Mouse (Mus musculus) MEL (cell line): ENCODE data around the gene Acd. TPM values are rescaled to one million over a fixed set of nuclear protein-coding genes. Genes with fewer than 3 reads are reported as not detected.

Experiments
- DNase-seq: peaks from one replicate; pipeline ENCODE4 v3.0.0; 2011; ENCODE audit warnings: low read depth, low spot score
- H3K27ac ChIP-seq: 2 replicates; pipeline ENCODE4 v1.5.1; 2012; ENCODE audit warnings: low read depth, mild to moderate bottlenecking, control low read depth, low read length, moderate library complexity; ENCODE audit not compliant: control insufficient read depth
- H3K27me3 ChIP-seq, 2 experiments: fragments of 150-350 bp in 1 of 2; sonication (generic) in 1 of 2; 2 replicates each; pipeline ENCODE4 v1.6.1; 2012; ENCODE audit warnings: low read length in 2 of 2, mild to moderate bottlenecking in 2 of 2, improper control_type of control experiment in 1 of 2, moderate library complexity in 1 of 2; ENCODE audit not compliant: insufficient read depth in 2 of 2, control insufficient read depth in 1 of 2
- H3K36me3 ChIP-seq, 2 experiments: 2 replicates each; pipeline ENCODE4 v1.6.1; 2012 to 2014; ENCODE audit warnings: low read length in 2 of 2, improper control_type of control experiment in 1 of 2, inconsistent platforms in 1 of 2, mild to moderate bottlenecking in 1 of 2; ENCODE audit not compliant: insufficient read depth in 2 of 2, control insufficient read depth in 1 of 2
- H3K4me1 ChIP-seq, 2 experiments: fragments of 150-350 bp in 1 of 2; sonication (generic) in 1 of 2; 2 replicates each; pipeline ENCODE4 v1.6.1; 2012; ENCODE audit warnings: low read length in 2 of 2, improper control_type of control experiment in 1 of 2, mild to moderate bottlenecking in 1 of 2; ENCODE audit not compliant: insufficient read depth in 2 of 2, control insufficient read depth in 1 of 2
- H3K4me3 ChIP-seq, 2 experiments: fragments of 150-350 bp in 1 of 2; sonication (generic) in 1 of 2; 2 replicates each; pipeline ENCODE4 v1.5.1; 2012; ENCODE audit warnings: low read depth in 2 of 2, low read length in 2 of 2, mild to moderate bottlenecking in 2 of 2, moderate library complexity in 2 of 2, control low read depth in 1 of 2, improper control_type of control experiment in 1 of 2; ENCODE audit not compliant: control insufficient read depth in 1 of 2, insufficient read depth in 1 of 2
- H3K79me2 ChIP-seq: 2 replicates; pipeline ENCODE4 v1.6.1; 2012; ENCODE audit warnings: mild to moderate bottlenecking, low read length, moderate library complexity; ENCODE audit not compliant: control insufficient read depth, poor library complexity, insufficient read depth
- H3K9ac ChIP-seq: 2 replicates; pipeline ENCODE4 v1.6.1; 2012; ENCODE audit warnings: low read depth, mild to moderate bottlenecking, control low read depth, low read length, moderate library complexity; ENCODE audit not compliant: control insufficient read depth, poor library complexity, severe bottlenecking
- H3K9me3 ChIP-seq: fragments of 150-350 bp; sonication (generic); replicated peaks from 2 replicates; pipeline ENCODE4 v1.6.1; 2012; ENCODE audit warnings: mild to moderate bottlenecking, low read length, improper control_type of control experiment, moderate library complexity; ENCODE audit not compliant: insufficient read depth
- CHD2 ChIP-seq: IDR thresholded peaks from 2 replicates; pipeline ENCODE4 v1.6.1; 2011; ENCODE audit warnings: low read length, improper control_type of control experiment
- E2F4 ChIP-seq: IDR thresholded peaks from 2 replicates; pipeline ENCODE4 v1.6.1; 2011; ENCODE audit warnings: low read depth, low read length, improper control_type of control experiment, borderline replicate concordance
- ELF1 ChIP-seq: IDR thresholded peaks from 2 replicates; pipeline ENCODE4 v1.6.1; 2014; ENCODE audit warnings: low read depth, mild to moderate bottlenecking, inconsistent platforms, low read length, improper control_type of control experiment, moderate library complexity
- EP300 ChIP-seq, 2 experiments: IDR thresholded peaks; 2 replicates each; pipeline ENCODE4 v1.6.1; 2011; ENCODE audit warnings: improper control_type of control experiment in 2 of 2, low read length in 2 of 2, low read depth in 1 of 2, mild to moderate bottlenecking in 1 of 2
- ETS1 ChIP-seq: IDR thresholded peaks from 2 replicates; pipeline ENCODE4 v1.6.1; 2012; ENCODE audit warnings: low read depth, mild to moderate bottlenecking, inconsistent platforms, low read length, improper control_type of control experiment, moderate library complexity
- GABPA ChIP-seq: IDR thresholded peaks from 2 replicates; pipeline ENCODE4 v1.6.1; 2012; ENCODE audit warnings: low read depth, mild to moderate bottlenecking, inconsistent platforms, low read length, improper control_type of control experiment, moderate library complexity
- GATA1 ChIP-seq: IDR thresholded peaks from 2 replicates; pipeline ENCODE4 v1.6.1; 2011; ENCODE audit warnings: low read depth, low read length, improper control_type of control experiment
- MAX ChIP-seq: IDR thresholded peaks from 2 replicates; pipeline ENCODE4 v1.6.1; 2011; ENCODE audit warnings: low read length, improper control_type of control experiment
- MXI1 ChIP-seq: IDR thresholded peaks from 2 replicates; pipeline ENCODE4 v1.6.1; 2011; ENCODE audit warnings: mild to moderate bottlenecking, low read depth, low read length, improper control_type of control experiment
- NRF1 ChIP-seq: IDR thresholded peaks from 2 replicates; pipeline ENCODE4 v1.6.1; 2014; ENCODE audit warnings: low read depth, mild to moderate bottlenecking, inconsistent platforms, low read length, improper control_type of control experiment, moderate library complexity; ENCODE audit not compliant: poor library complexity, insufficient read depth, severe bottlenecking
- POLR2AphosphoS2 ChIP-seq: IDR thresholded peaks from 2 replicates; pipeline ENCODE4 v1.6.1; 2011; ENCODE audit warnings: low read length, improper control_type of control experiment
- POLR2AphosphoS5 ChIP-seq: IDR thresholded peaks from 2 replicates; pipeline ENCODE4 v1.6.1; 2012; ENCODE audit warnings: low read depth, borderline replicate concordance, mild to moderate bottlenecking, inconsistent platforms, low read length, moderate library complexity, mixed read lengths
- RCOR1 ChIP-seq: IDR thresholded peaks from 2 replicates; pipeline ENCODE4 v1.6.1; 2012; ENCODE audit warnings: low read depth, mild to moderate bottlenecking, inconsistent platforms, low read length, improper control_type of control experiment
- SIN3A ChIP-seq: IDR thresholded peaks from 2 replicates; pipeline ENCODE4 v1.6.1; 2012; ENCODE audit warnings: low read length, improper control_type of control experiment, inconsistent platforms
- SMC3 ChIP-seq: IDR thresholded peaks from 2 replicates; pipeline ENCODE4 v1.6.1; 2011; ENCODE audit warnings: low read depth, low read length, improper control_type of control experiment
- TCF12 ChIP-seq: IDR thresholded peaks from 2 replicates; pipeline ENCODE4 v1.6.1; 2014; ENCODE audit warnings: low read depth, mild to moderate bottlenecking, inconsistent platforms, low read length, improper control_type of control experiment, moderate library complexity
- USF1 ChIP-seq: IDR thresholded peaks from 2 replicates; pipeline ENCODE4 v1.6.1; 2014; ENCODE audit warnings: low read depth, mild to moderate bottlenecking, inconsistent platforms, low read length, improper control_type of control experiment, moderate library complexity
- ZMIZ1 ChIP-seq: IDR thresholded peaks from 2 replicates; pipeline ENCODE4 v1.6.1; 2012; ENCODE audit warnings: low read depth, mild to moderate bottlenecking, inconsistent platforms, low read length, improper control_type of control experiment, moderate library complexity
- polyA plus RNA-seq, 2 experiments: library from polyadenylated mRNA; stranded (reverse) in 1 of 2; unstranded in 1 of 2; fragments of >175 nt in 1 of 2; fragments of >200 nt in 1 of 2; gene quantifications; 2 replicates each; pipeline versions ENCODE4 v1.2.1 to v1.2.4; 2012; ENCODE audit warnings: low replicate concordance in 2 of 2, low read depth in 1 of 2; ENCODE audit not compliant: insufficient read length in 2 of 2, insufficient read depth in 1 of 2, missing spikeins in 1 of 2
- total RNA-seq: library from RNA; depleted of rRNA; stranded (reverse); fragments of 300-350 nt; gene quantifications from 2 replicates; pipeline ENCODE4 v1.2.3, GENCODE M21; 2012

The Acd gene
- total and polyA plus RNA-seq, 3 experiments: 7.5 to 53.9 TPM; not detected in 1

- Histone ChIP-seq H3K4me3 (no peak overlapping the region), H3K27ac (no peak overlapping the region), H3K27me3 (no peaks in the 10 kb centered on the region), H3K9me3 (no peaks in the 10 kb centered on the region), H3K4me1 (no peaks in the 10 kb centered on the region; a peak in 2 of 4 replicates)
- no peak for DNase-seq
- TF ChIP-seq POLR2AphosphoS5 (no peak), POLR2AphosphoS2 (no peak), MXI1 (no peak), SMC3 (no peak), USF1 (no peak), TCF12 (no peak), SIN3A (no peak), RCOR1 (no peak), ZMIZ1 (no peak), ETS1 (no peak), GABPA (no peak), NRF1 (no peak)
- TF ChIP-seq, all 39 proteins: peak for 0
- Histone ChIP-seq H3K36me3 (0 out of 4 replicates have a peak, but pooled peaks cover 0 to 2% of the 10 kb centered on the region in 2 experiments), H3K9ac (no peak overlapping the region), H3K79me2 (no peaks in the 10 kb centered on the region)
Observed at GRCm38 (mm10) chr8:105716302-105716945, 15.5 kb upstream of the Acd start.

- Histone ChIP-seq H3K4me3 (no peak overlapping the region), H3K27me3 (no peaks in the 10 kb centered on the region), H3K9ac (no peak overlapping the region), H3K36me3 (0 out of 4 replicates have a peak, but pooled peaks cover 0 to 2% of the 10 kb centered on the region in 2 experiments), H3K27ac (no peak overlapping the region), H3K4me1 (no peaks in the 10 kb centered on the region; a peak in 2 of 4 replicates), H3K79me2 (no peaks in the 10 kb centered on the region), H3K9me3 (no peaks in the 10 kb centered on the region)
- peak; percentile 82 for DNase-seq
- TF ChIP-seq RCOR1: 0 out of 2 replicates have a peak, but pooled peaks have one; percentile 59
- no peak for TF ChIP-seq MXI1
- no peak for TF ChIP-seq MAX
- no peak for TF ChIP-seq GATA1
- no peak for TF ChIP-seq POLR2AphosphoS2
- TF ChIP-seq EP300 (IDR thresholded peaks at IDR 0.05; ENCODE audit: low read depth in 1 of 2, low read length in 2 of 2): peak in 1 of 2 experiments; percentile 55; a peak in 1 of 4 replicates
- TF ChIP-seq CHD2: no peak
- no peak for TF ChIP-seq E2F4
- no peak for TF ChIP-seq ELF1
- no peak for TF ChIP-seq TCF12
- 0 out of 2 replicates have a peak, but pooled peaks have one; percentile 40 for TF ChIP-seq SIN3A
Observed at GRCm38 (mm10) chr8:105715042-105715441, 14.1 kb upstream of the Acd start.
